Mouse (Mus musculus) brain, embryonic 14.5 days (tissue): ENCODE measurements around the gene Celf2.

ENCODE experiments used
- CTCF ChIP-seq: fragments of 200-500 bp; IDR thresholded peaks from 2 replicates; pipeline ENCODE4 v1.5.1; 2012; ENCODE audit warnings: inconsistent platforms, mild to moderate bottlenecking, moderate library complexity, borderline replicate concordance; ENCODE audit not compliant: insufficient read depth, insufficient read length; ENCODE audit errors: extremely low read depth
- POLR2A ChIP-seq: fragments of 200-500 bp; IDR thresholded peaks from 2 replicates; pipeline ENCODE4 v1.6.1; 2012; ENCODE audit warnings: mild to moderate bottlenecking, inconsistent platforms, borderline replicate concordance; ENCODE audit not compliant: poor library complexity, insufficient read depth, insufficient read length, severe bottlenecking; ENCODE audit errors: extremely low read depth

- no peak for TF ChIP-seq POLR2A
- TF ChIP-seq CTCF, result no peak
Measured at GRCm38 (mm10) chr2:7218101-7218500, 291.3 kb downstream of the Celf2 start.
